Mouse (Mus musculus) urinary bladder, postnatal 10 days (tissue): Measurements from ENCODE around the gene Cpne7.
"Not testable (repeated sequence)": the region's sequence is repeated elsewhere in the genome, so short reads cannot be mapped to it uniquely, and the experiment has no call there.

Experiments used
- DNase-seq: peaks from one replicate; pipeline ENCODE4 v3.0.0; 2022; ENCODE audit warnings: low spot score

The Cpne7 gene

GRCm38 (mm10) chr8:123117127-123117731 is at the start of gene Cpne7:
Gene Cpne7 (plus strand): TSS chr8:123117374.
- DNase-seq = no peak

- no peak for DNase-seq
Observed at GRCm38 (mm10) chr8:123071176-123071575, 46.0 kb upstream of the Cpne7 start.

GRCm38 (mm10) chr8:123077213-123077612 is 40.0 kb upstream of the Cpne7 start:
- DNase-seq = no peak

GRCm38 (mm10) chr8:123082993-123083392 is 34.2 kb upstream of the Cpne7 start:
- no peak for DNase-seq

GRCm38 (mm10) chr8:123083610-123084009 is 33.6 kb upstream of the Cpne7 start:
- DNase-seq = no peak

GRCm38 (mm10) chr8:123087289-123087688 is 29.9 kb upstream of the Cpne7 start:
- no peak for DNase-seq

- DNase-seq = no peak
Observed at GRCm38 (mm10) chr8:123097216-123097615, 20.0 kb upstream of the Cpne7 start.

GRCm38 (mm10) chr8:123097786-123098584 is 19.2 kb upstream of the Cpne7 start:
- DNase-seq = no peak

GRCm38 (mm10) chr8:123100288-123100687 is 16.9 kb upstream of the Cpne7 start:
- DNase-seq = no peak

- DNase-seq = no peak
Observed at GRCm38 (mm10) chr8:123101244-123101643, 15.9 kb upstream of the Cpne7 start.

GRCm38 (mm10) chr8:123101735-123102685 is 15.2 kb upstream of the Cpne7 start, which contains the start of gene Rpl13:
Gene Rpl13 (plus strand): TSS chr8:123102350.
- peak; percentile 91 for DNase-seq

- DNase-seq = not testable (repeated sequence)
Observed at GRCm38 (mm10) chr8:123102855-123103254, 14.3 kb upstream of the Cpne7 start.

- no peak for DNase-seq
Observed at GRCm38 (mm10) chr8:123103285-123103684, 13.9 kb upstream of the Cpne7 start.

- no peak for DNase-seq
Observed at GRCm38 (mm10) chr8:123104046-123104767, 13.0 kb upstream of the Cpne7 start.

GRCm38 (mm10) chr8:123105553-123106326 is 11.4 kb upstream of the Cpne7 start:
- DNase-seq = no peak

- DNase-seq = no peak
Observed at GRCm38 (mm10) chr8:123106531-123106930, 10.6 kb upstream of the Cpne7 start.

GRCm38 (mm10) chr8:123108010-123108409 is 9.2 kb upstream of the Cpne7 start:
- DNase-seq = no peak

GRCm38 (mm10) chr8:123108953-123109352 is 8.2 kb upstream of the Cpne7 start:
- DNase-seq = no peak

GRCm38 (mm10) chr8:123110649-123111048 is 6.5 kb upstream of the Cpne7 start:
- DNase-seq = no peak

- no peak for DNase-seq
Observed at GRCm38 (mm10) chr8:123112892-123113291, 4.3 kb upstream of the Cpne7 start.
